Mouse (Mus musculus) MN1 (cell line): ENCODE measurements at regions not wholly inside any gene's neighbourhood (a gene's known extent, or its start where the extent isn't known, plus 50 kb on each side); places are given as distances from the start of the nearest gene placed in this dataset.
"Not testable (repeated sequence)": the region's sequence is repeated elsewhere in the genome, so short reads cannot be mapped to it uniquely, and the experiment has no call there.

ENCODE experiments used
- DNase-seq: peaks from one replicate; pipeline ENCODE4 v3.0.0-alpha.2; 2016; ENCODE audit warnings: low spot score

- no peak for DNase-seq
These were observed 754.0 kb upstream of the Slc39a10 start for GRCm38 (mm10) chr1:47646681-47647080.

- DNase-seq = no peak
These were observed 713.9 kb upstream of the Slc39a10 start for GRCm38 (mm10) chr1:47606597-47606996.

GRCm38 (mm10) chr1:47603989-47604360 lies 711.3 kb upstream of the Slc39a10 start:
- DNase-seq = no peak

GRCm38 (mm10) chr1:47603294-47603988 lies 710.8 kb upstream of the Slc39a10 start:
- no peak for DNase-seq

- not testable (repeated sequence) for DNase-seq
These were observed 701.0 kb upstream of the Slc39a10 start for GRCm38 (mm10) chr1:47593641-47594040.

GRCm38 (mm10) chr1:47545606-47546005 lies 653.0 kb upstream of the Slc39a10 start:
- no peak for DNase-seq

GRCm38 (mm10) chr1:47511426-47511825 lies 618.8 kb upstream of the Slc39a10 start:
- no peak for DNase-seq

GRCm38 (mm10) chr1:47507801-47508200 lies 615.1 kb upstream of the Slc39a10 start:
- DNase-seq = no peak

GRCm38 (mm10) chr1:47488581-47489204 lies 596.0 kb upstream of the Slc39a10 start:
- no peak for DNase-seq

GRCm38 (mm10) chr1:47486087-47486486 lies 593.4 kb upstream of the Slc39a10 start:
- DNase-seq = no peak

GRCm38 (mm10) chr1:47479059-47479458 lies 586.4 kb upstream of the Slc39a10 start:
- DNase-seq = no peak

- no peak for DNase-seq
These were observed 574.1 kb upstream of the Slc39a10 start for GRCm38 (mm10) chr1:47466573-47467253.

GRCm38 (mm10) chr1:47448737-47449489 lies 556.3 kb upstream of the Slc39a10 start:
- no peak for DNase-seq

- no peak for DNase-seq
These were observed 555.4 kb upstream of the Slc39a10 start for GRCm38 (mm10) chr1:47448070-47448469.

- no peak for DNase-seq
These were observed 553.4 kb upstream of the Slc39a10 start for GRCm38 (mm10) chr1:47446021-47446420.

- DNase-seq = no peak
These were observed 540.2 kb upstream of the Slc39a10 start for GRCm38 (mm10) chr1:47432829-47433228.

- DNase-seq = no peak
These were observed 512.5 kb upstream of the Slc39a10 start for GRCm38 (mm10) chr1:47405164-47405563.

GRCm38 (mm10) chr1:47386579-47386978 lies 493.9 kb upstream of the Slc39a10 start:
- DNase-seq = no peak

GRCm38 (mm10) chr1:47378795-47379194 lies 486.1 kb upstream of the Slc39a10 start:
- no peak for DNase-seq

GRCm38 (mm10) chr1:47339718-47340439 lies 447.2 kb upstream of the Slc39a10 start:
- DNase-seq = no peak

- no peak for DNase-seq
These were observed 418.0 kb upstream of the Slc39a10 start for GRCm38 (mm10) chr1:47310572-47311075.

- DNase-seq = no peak
These were observed 414.3 kb upstream of the Slc39a10 start for GRCm38 (mm10) chr1:47306961-47307360.
